Mouse (Mus musculus) Muller cell, postnatal 12 days (primary cell): ENCODE measurements at regions not wholly inside any gene's neighbourhood (a gene's known extent, or its start where the extent isn't known, plus 50 kb on each side); places are given as distances from the start of the nearest gene placed in this dataset.
A peak's percentile ranks its signal among the peaks of the same experiment; 100 is the strongest.
"Not testable (repeated sequence)": the region's sequence is repeated elsewhere in the genome, so short reads cannot be mapped to it uniquely, and the experiment has no call there.

ENCODE experiments used
- DNase-seq: peaks from one replicate; pipeline ENCODE4 v3.0.0-alpha.2; 2015; ENCODE audit errors: inconsistent ontology term

GRCm38 (mm10) chr1:177501288-177501687 lies 59.1 kb downstream of the Zbtb18 start:
- DNase-seq: no peak

DNA sequence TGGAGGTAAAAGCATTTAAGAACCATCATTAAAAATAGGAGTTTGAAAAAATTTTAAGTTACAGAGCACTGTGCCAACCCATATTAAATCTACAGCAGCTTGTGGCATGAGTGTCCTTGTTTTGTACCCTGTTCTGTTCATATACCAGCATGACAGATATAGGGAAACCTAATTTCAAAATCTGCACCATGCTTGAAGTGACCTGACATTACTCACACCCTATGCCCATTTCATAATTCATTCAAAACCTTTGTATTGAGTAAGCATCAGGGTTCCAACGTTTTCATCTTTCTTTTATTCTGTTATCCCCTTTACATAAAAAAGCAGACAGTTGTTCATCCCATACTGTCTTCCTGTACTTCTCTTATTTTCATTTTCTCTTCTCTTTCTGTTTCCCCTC lies 61.8 kb downstream of the Zbtb18 start:
- DNase-seq: no peak

GRCm38 (mm10) chr1:177504743-177505142 lies 62.6 kb downstream of the Zbtb18 start:
- DNase-seq: no peak

GRCm38 (mm10) chr1:177507398-177507797 lies 65.2 kb downstream of the Zbtb18 start:
- DNase-seq: not testable (repeated sequence)

- DNase-seq: no peak
These were observed 67.6 kb downstream of the Zbtb18 start for GRCm38 (mm10) chr1:177509786-177510185.

DNA sequence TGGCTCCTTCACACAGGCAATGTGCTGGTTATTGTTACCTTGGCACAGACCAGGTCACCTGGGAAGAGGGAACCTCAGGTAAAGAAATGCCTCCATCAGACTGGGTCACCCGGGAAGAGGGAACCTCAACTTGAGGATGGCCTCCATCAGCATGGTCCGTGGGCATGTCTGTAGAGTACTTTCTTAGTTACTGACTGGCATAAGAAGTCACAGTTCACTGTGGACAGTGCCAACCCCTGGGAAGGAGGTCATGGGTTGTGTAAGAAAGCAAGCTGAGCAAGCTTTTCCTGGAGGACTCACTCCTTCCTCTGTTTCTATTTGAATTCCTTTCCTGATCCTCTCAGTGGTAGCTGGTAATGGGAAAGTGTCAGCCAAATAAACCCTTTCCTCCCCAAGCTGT lies 70.0 kb downstream of the Zbtb18 start:
- DNase-seq: no peak

GRCm38 (mm10) chr1:177517934-177518610 lies 75.9 kb downstream of the Zbtb18 start:
- no peak for DNase-seq

GRCm38 (mm10) chr1:177518897-177519513 lies 76.9 kb downstream of the Zbtb18 start:
- no peak for DNase-seq

DNA sequence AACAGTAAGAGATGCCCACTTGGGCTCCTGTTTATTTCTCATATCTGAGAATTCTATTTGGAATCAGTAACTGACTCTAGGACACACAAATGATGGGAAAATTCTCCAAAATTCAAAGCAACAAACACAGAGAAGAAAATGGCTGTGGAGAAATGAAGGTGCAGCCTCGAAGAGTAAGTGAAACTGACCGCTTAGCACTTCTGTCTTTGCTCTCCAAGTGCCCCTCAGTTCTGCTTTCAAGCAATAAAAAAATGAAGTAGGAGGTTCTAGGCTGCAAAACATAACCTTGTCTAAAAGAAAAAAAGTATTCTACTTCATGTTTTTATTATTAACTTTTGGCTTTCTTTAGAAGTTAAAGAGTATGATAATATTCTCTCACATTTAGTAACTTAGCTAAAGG lies 79.0 kb downstream of the Zbtb18 start:
- no peak for DNase-seq

DNA sequence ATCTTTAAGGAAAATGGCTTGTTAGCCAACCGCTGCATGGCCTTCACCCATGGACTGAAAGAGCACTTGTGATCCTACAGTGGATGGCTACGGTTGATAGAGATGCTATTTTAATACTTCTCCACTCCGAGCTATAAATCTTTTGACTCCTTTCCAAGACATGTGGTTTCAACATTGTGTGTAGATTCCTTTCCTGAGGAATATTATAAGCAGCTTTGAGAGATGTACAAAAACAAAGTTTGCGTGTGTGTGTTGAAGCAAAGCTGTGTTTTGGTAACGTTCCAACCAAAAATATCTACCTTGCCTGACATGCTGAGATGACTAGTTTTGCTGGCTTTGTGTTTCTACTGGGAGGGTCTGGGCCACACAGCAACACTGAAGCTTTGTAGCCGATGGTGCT lies 83.0 kb downstream of the Zbtb18 start:
- no peak for DNase-seq

DNA sequence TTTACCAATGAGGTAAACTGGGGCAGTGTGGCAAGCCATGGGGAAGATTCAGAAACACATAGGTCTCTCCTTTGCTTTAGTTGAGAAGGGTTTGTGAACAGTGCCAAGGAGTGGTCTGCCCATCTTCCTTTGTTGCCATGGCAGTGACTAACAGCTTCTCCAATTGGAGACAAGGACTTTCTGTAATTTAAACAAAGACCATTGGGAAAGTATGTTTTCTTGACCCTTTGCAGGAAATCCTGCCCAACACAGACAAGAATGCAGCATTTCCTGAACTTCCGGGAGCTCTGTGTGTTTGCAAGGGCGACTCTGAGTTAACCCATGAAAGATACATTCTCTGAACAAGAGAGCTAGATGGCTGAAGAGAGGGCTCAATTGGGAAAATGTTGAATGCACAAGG lies 89.6 kb downstream of the Zbtb18 start:
- DNase-seq: no peak

- DNase-seq: no peak
These were observed 90.5 kb downstream of the Zbtb18 start for GRCm38 (mm10) chr1:177532656-177533055.

GRCm38 (mm10) chr1:177533332-177533731 lies 91.2 kb downstream of the Zbtb18 start:
- DNase-seq: no peak

DNA sequence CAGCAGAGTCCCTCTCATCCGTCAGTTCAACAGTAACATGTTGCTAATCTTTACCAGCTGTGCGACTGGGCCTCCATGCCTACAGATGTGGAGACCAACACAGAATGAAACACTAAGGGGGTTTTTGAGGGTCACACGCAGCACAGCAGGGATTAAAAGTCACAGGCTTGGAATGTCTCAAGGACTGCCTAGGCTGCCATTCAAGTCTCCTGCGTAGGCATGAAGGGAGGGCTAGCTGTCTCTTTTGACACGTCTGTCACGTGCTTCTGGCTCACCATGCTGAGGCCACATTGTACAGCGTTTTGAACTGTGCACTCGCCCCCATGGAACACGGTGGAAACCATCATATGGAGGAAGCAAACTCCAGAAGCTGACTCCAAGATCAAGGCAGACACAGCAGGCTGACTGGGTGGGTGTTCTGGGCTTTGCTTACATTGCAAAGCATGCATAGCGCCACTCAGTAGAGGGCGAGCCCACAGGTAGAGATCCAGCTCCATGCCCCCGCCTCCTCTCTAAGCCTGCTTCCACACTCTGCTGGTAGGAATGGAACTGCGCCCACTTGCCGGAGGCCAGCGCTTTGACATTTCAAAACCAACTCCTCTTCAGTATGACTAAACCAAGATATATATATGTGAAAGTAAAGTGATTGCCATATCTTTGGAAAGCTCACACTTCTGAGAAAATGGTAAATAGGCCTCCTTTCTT lies 103.0 kb downstream of the Zbtb18 start:
- DNase-seq: no peak

DNA sequence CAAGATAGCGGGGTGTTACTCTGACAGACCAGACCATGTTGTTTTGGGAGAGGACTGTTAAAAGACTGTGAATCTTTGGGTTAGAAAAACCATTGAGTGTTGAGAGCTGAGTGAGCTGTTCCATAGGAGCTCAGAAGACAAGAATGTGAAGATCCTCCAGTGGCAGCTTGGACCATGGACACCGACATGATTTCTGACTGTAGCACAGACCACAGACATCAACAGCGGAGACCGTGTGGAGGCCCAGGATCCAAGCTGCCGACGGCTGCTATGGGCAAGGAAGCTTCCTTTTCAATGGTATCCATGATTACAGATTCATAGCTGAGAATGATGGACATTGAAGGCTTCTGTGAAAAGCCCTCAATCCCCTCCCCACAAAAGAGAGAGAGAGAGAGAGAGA lies 105.6 kb downstream of the Zbtb18 start:
- DNase-seq: no peak

- peak; percentile 46 for DNase-seq
These were observed 113.5 kb downstream of the Zbtb18 start for GRCm38 (mm10) chr1:177555471-177556291.

DNA sequence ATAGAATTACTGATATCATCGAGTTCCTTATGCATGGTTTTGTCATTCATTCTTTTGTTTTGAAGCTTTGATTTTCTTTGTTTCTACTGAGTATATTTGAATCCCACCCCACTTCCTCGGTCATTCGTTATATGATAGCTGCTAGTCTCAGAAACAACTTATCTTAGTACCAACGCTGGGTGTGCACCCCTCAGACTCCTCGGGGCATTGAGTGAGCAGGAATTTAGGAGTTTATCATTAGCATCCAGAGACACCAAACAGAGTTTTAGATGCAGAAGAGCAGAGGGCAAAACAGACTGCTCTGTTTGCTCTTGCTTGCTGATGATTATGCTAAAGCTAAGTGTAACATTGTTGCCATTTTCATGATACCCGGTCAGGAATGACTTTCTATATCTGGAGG lies 115.3 kb downstream of the Zbtb18 start:
- no peak for DNase-seq

- no peak for DNase-seq
These were observed 115.7 kb downstream of the Zbtb18 start for GRCm38 (mm10) chr1:177557856-177558255.

DNA sequence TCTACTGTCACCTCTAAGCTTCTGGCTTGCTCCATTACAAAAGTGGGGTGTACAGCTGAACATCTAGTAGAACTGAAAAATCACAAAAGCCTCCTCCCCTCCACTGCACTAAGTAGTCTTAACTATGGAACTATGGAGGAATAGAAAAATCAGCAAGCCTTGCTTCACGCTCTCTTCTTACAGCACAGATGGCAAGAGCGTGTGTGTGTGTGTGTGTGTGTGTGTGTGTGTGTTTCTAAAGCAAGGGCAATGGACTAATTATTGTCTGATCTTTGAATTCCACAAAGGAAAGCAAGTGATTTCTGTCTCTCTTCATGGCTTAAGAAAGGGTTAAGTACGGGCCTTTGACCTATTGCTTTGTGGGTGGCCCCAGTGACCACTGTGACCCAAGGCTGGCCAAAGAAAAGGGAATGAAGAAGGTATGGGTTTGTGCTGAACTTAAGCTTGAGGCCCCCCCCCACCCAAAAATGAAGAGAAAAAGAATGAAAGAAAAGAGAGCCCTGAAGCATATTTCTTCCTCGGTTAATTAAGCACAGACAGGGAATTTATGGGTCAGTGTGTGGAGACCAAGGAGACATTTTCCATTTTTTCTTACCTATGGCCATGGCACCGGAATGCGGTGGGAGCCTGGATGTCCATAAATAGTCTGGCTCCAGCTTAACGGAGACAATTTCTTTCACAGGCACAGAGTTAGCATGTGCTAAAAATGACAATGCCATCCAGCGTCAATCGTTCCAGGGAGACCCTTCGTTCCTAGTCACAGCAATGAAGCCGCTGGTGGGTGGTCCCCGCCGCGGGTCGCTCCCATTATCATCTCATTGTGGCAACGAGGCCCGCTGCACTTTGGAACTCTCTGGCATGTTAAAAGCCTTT lies 119.8 kb downstream of the Zbtb18 start:
- DNase-seq: peak; percentile 31

DNA sequence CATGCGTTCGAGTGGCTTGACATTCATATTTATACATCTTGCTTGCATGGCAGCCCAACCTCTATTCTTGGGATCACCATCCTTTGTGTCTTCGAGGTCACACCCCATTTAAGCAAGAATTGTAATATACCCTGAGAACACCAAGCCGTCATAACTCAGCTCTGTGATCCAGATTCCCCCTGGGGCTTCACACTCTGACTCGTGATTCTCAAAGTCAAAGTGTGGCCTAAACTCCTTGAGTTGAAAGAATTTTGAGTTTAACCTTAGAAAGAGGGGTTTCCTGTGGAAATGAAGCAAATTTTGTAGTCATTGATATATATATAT lies 120.4 kb downstream of the Zbtb18 start:
- no peak for DNase-seq

- no peak for DNase-seq
These were observed 123.5 kb downstream of the Zbtb18 start for GRCm38 (mm10) chr1:177565678-177566077.
